Mouse (Mus musculus): Measurements from ENCODE around the gene Hexb.

- TF ChIP-seq EP300 (IDR thresholded peaks at IDR 0.05; ENCODE audit: low read depth) (no peak), CTCF (IDR thresholded peaks at IDR 0.05; ENCODE audit: low read depth) (no peak)
Measured at GRCm38 (mm10) chr13:97214583-97215268, 16.6 kb upstream of the Hexb start.

Measured in liver, embryonic 14.5 days (tissue).